Mouse (Mus musculus): ENCODE measurements around the gene Car9.
"Not testable (repeated sequence)": the region's sequence is repeated elsewhere in the genome, so short reads cannot be mapped to it uniquely, and the experiment has no call there.

The Car9 gene

DNA sequence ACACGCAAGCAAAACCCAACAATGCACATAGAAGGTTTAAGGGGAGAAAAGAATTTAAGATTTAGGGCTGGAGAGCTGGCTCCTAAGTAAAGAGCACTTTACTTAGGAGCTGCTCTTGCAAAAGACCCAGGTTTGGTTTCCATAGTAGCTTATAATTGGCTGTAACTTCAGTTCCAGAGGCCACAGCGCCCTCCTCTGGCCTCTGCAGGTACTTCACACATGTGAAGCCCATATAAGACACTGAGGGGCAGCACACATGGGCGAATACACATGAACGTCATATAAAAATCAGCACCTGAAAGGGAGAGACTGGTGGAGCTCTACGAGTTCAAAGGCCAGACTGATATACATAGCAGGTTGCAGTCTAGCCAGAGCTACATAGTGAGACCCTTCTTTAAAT is 21.1 kb downstream of the Car9 start:
- DNase-seq (ENCODE audit: low spot score in 2 of 2), result no peak

DNA sequence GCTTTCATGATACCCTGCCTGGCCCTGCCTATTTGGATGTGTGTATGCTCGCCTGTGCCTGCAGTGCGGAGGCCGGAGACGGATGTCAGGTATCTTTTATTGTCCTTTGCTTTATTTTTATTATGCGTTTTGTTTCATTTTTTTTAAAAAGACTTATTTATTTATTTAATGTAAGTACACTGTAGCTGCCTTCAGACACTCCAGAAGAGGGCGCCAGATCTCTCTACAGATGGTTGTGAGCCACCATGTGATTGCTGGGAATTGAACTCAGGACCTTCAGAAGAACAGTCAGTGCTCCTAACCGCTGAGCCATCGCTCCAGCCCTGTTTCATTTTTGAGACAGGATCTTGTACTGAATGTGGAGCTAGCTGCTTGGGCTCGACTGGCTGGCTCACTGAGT is 21.7 kb downstream of the Car9 start:
- DNase-seq (ENCODE audit: low spot score in 2 of 2), result no peak

DNA sequence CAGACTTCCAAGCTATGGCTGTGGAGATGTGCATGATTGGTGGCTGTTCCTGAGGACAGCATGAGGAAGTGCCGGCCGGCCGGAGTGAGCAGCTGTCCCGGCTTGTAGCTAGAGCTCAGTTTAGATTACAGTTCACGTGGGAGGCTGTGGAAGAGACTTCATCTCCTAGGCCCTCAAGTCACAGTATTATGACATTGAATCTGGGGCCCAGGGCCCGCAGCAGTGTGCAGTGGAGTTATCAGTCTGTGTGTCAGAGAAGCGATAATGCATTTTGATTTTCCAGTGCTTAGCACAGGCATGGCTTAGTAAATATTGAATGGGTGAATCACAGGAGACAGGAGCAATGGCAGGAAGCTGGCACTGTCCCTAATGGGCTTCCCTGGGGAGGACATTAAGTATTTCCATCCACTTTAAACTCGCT is 23.3 kb downstream of the Car9 start:
- no peak for DNase-seq (ENCODE audit: low spot score in 2 of 2)

DNA sequence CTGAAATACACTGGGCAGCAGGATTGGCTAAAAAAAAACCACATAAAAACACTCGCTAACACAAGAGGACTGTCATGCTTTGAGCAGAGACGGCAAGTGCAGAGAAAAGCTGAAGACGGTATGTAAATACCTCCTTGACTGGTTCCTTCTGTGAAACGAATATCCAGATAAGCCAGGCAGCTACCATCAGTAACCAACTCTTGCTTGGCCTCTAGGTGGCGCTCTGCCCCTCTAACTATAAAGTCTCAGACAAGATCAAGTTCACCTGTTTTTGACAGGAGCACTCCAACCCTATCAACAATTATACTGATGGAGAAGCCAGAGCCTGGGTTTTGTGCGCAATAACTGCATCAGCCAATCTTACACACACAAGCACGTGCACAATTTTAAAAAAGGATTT is 23.8 kb downstream of the Car9 start:
- peak; percentile 40 to 67 for DNase-seq (ENCODE audit: low spot score in 2 of 2)

DNA sequence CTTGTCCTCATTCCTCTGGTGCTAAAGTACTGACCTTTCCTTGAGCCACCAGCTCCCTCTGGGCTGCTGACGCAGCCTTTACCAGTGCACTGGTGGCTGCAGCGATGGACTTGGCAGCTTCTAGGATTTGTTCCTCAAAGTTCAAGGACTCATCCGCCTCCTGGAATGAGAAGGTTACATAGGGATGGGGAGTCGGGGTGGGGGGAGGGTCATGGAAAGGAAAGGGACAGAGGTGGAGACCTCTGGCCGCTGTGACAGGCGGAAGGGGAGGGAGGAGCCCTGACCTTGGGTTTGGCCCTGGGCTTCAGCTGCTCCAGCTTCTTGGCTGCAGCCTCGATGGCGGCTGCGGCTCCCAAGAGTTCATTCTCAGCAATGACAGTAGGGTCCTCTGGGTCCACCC is 26.5 kb downstream of the Car9 start:
- DNase-seq (ENCODE audit: low spot score in 2 of 2), result no peak

DNA sequence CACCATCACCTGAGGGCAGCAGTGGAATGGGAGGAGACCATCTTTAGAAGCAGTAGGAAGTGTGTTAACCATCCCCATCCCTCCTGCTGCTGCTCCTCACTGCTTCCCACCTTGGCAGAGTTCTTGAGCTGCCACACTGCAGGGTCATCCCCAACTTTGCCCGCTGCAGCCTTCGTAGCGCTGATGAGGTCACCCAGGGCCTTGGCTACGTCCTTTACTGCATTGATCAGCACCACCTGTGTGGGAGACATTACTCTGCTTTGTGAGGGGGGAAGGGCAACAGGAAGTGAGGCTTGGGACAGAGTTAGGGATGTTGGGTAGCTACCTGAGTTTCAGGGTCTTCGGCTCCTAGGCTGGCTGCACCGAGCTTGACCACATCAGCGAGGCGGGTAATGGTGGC is 28.9 kb downstream of the Car9 start:
- DNase-seq (ENCODE audit: low spot score in 2 of 2), result no peak

DNA sequence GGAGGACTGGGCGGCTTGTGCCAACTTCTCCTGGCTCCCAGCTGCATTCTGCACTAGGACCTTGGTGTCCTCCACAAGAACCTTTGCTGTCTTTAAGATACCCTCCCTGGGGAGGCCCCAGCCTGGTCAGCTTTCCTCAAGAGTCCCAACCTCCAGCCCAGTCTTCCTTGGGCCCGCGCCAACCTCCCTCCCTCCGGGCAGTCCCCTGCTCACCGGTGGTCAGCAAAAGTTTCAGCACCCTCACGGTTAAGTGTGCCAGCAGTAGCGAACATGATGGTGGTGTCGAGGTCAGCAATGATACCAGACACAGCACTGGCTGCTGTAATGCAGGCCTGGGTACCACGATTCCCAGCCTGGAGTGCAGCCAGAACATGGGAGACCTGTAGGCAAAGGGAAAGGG is 29.3 kb downstream of the Car9 start:
- no peak for DNase-seq (ENCODE audit: low spot score in 2 of 2)

DNA sequence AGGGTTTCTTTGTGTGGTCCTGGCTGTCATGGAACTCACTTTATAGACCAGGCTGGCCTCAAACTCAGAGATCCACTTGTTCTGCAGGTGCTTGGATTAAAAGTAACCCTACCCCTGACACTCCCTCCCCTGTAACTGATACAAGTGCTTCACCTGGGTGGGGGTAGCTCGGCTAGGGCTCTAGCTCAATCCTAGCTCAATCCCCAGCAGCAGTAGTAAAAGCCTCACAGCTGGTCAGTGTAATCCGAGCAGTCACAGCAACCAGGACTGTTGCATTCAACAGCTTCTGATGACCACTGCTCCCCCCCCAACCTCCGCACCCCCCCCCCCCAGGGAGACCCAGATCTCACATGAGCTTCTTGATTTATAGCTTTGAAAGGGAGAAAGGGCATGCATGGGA is 35.3 kb downstream of the Car9 start:
- DNase-seq (ENCODE audit: low spot score in 2 of 2), result no peak

DNA sequence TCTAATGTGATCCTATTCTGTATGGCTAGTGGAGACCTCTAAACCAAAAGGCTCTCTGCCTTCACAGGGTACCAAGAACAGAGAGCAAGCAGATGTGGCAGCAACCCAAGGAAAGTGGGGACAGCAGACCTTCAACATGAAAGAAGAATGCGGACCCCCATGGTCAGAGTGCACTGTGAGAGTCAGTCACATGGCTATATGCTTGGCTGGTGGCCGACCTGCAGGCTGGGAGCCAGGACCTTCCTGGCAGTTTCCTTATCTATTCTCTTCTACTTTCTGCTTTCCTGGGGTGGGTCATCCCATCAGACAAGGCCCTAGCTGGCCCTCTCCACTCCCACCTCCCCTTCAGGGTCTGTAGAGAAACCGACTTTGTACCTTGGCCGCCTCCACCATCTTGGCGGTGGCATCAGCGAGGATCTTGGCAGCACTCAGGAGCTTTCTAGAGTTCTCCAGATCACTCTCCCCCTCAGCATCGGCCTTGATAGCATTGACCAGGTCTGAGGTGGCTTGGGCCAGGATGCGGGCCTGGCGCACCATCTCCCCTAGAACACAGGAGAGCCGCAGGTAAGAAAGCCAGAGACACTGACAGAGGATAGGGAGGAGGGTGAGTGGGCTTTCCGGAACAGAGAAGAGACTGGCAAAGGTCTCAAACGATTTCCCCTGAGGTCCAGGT is 39.7 kb downstream of the Car9 start:
- no peak for DNase-seq (ENCODE audit: low spot score in 2 of 2)

DNA sequence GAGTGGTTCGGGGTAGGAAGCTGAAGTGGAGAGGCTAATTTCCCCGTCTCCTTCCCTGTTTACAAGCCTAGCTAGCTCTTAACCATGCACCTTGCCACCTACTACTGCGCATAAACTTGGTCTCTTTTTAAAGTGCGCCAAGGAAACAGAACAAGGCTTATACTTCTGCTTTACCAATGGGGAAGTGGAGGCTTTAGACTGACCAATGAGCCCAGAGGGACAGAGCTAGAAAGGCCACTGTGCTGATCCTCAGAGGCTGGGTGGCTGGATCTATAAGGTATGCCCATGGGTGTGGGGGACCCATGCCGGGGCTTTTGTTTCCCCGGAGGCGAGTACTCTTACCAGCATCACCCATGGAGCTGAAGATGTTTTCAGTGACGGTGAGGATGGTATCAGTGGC is 40.4 kb downstream of the Car9 start:
- DNase-seq (ENCODE audit: low spot score in 2 of 2), result no peak

DNA sequence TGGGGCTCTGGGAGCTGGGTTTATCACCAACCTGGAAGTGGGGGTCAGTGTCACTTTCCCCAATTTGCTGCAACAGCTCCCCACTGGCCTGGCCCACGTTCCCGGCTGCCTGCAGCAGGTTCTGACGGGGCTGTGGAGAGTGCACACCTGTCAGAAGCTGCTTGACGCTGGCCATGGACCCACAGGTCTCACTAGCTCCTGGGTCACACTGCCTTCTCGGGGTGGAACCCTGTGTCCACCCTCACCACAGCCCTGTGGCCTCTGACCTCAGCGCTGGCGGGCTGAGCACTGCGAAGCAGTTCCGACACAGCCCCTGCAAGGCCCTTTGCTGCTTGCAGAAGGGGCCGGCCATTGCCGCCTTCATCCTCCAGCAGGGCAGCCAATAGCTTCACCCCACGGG is 42.3 kb downstream of the Car9 start:
- no peak for DNase-seq (ENCODE audit: low spot score in 2 of 2)

DNA sequence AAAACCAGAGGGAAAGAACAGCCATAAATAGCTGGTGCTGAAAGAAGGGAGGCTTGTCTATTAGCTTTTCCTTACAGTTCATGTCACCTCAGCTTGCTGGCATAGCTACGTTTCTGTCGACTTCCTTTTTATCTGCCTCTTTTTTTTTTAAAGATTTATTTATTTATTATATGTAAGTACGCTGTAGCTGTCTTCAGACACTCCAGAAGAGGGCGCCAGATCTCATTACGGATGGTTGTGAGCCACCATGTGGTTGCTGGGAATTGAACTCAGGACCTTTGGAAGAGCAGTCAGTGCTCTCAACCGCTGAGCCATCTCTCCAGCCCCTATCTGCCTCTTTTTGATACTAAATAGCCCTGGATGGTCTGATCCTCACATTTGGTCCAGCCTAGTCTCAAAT is 45.1 kb downstream of the Car9 start:
- not testable (repeated sequence) for DNase-seq (ENCODE audit: low spot score in 2 of 2)

DNA sequence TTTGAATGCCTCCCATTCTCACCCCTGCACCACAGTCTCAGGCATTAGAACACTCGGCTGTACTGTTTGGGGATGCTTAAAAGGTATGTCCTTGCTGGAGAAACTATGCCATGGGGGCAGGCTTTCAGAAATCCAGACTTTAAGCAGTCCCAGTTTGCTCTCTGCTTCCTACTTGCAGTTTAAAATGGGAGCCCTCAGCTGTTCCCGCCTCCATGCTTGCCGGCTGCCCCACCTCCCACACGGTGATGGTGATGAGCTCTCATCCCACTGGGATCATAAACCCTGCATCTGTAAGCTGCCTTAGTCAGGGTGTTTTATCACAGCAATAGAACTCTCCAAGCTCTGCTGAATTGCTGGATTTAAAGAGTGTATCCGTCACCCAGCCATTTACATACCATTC is 45.7 kb downstream of the Car9 start:
- no peak for DNase-seq (ENCODE audit: low spot score in 2 of 2)

DNA sequence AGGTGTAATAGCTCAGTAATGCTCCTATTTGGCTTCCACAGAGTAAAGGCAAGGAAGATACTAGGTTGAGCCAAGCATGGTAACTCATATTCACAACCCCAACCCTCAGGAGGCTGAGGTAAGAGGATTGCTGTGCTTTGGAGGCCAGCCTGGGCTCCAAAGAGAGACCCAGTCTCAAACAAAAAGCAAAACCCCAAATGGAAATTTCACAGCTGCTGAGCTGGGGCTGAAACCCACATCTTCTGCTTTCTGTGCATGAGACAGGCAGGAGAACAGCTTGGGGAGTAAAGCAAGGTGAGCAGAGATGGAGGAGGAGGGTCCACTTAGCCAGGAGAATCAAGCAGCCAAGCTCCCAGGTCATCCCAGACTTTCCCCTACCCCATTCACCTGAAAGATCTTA is 47.1 kb downstream of the Car9 start:
- no peak for DNase-seq (ENCODE audit: low spot score in 2 of 2)

DNA sequence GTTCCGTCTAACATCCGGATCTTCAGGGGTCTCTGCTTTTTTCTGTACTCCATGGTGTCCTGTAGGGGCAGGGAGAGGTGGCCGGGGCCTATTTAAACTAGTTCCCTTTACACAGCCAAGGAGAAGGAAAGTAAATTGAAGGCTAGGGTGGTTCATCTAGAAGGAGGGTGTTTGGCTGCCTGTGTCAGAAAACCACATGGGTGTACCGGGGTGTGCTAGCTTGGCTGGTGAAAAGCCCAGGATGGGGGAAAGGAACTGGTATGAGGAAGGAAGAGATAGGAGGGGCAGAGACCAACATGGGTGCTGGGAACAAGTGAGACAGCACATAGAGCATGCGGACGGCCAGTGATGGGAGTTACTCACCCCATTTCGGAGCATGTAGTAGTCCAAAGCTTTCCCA is 49.2 kb downstream of the Car9 start:
- no peak for DNase-seq (ENCODE audit: low spot score in 2 of 2)

DNA sequence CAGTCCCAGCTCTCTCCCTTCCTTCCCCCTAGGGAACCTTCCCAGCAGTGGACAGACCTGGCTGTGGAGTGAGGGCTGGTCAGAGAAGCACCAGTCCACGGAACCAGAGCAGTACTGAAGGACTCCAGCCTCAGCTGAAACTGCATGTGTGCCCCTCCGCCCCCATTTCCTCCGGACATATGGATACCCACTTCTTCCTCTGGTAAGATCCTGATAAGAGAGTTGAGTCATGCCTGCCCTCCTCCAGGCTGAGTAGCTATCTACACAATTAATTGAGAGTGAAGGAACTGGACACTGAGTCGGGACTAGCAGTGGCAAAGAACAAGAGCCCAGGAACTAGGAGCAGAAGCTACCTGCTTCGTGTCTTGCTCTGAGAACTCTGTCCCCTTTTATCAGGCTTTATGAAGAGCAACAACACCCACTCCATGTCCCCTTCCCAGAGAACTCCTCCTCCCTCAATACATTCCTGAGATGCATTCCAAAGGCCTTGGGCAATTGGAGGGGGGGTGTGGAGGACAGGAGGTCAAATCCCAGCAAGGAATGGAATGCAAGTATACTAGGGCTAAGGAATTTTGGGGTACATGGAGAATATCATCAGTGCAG is 51.4 kb downstream of the Car9 start:
- DNase-seq (ENCODE audit: low spot score in 2 of 2), result no peak

DNA sequence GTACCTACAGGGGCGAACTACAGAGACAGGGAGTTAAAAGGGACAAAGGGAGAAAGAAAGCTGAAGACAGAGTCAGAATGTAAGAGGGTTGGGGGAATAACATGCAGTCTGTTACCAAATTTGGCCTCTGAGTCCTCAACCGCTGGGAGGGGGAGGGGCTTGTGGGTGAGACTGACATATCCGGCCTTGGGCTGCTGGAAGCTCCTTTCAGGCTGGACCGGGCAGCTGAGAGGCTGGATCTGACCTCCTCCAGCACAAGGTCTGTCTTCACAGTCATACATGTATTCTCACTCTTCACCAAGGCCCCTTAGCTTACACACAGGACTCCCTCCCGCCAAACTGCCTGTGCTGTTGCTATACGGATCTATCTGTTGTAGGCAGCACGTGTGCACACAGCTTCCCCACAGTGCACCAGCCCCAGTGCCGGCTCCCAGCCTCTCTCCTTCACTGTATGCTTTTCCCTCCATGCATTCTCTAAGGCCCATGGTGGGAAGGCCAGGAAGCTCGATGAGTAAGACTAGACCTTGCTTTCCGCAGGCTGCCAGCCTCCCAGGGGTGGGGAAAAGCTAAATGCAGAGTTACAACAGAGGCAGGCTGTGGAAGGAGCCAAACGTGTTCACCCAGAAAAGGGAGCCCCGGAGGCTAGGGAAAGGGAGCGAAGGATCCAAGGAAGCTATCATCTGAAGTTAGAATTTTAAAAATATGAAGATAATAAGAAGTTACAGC is 52.0 kb downstream of the Car9 start:
- peak; percentile 66 to 69 for DNase-seq (ENCODE audit: low spot score in 2 of 2)

DNA sequence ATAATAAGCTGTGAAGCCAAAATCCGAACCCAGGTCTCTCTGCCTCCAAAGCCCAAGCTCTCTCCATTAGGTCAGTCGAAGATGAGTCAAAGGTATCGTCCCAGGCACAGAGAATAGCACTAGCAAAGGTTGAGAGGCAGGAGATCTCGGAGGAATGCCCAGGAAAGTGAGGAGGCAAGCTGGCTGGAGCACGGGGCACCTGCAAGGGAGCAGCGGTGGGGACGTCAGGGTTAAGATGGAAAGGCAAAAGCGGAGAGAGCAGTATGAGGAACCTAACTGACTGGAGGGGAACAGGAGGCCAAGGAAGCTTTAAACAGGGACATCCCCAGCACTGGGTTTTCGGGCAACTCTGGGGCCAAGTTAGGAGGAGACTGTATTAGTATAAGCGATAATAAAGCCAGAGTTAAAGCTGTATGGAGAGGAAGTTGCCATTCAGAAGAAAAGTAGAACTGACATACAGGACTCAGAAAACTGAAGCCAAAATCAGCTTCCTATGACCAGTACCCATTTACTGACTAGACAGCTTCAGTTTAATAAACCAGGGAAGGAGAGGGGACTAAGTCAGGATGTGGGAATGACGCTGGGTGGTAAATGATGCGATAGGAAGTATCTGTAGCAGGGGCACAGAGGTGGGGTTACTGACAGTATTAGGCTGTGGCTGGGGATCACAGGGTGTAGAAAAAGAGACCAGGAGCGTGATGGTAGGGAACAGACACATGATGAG is 52.9 kb downstream of the Car9 start:
- DNase-seq (ENCODE audit: low spot score in 2 of 2), result no peak

DNA sequence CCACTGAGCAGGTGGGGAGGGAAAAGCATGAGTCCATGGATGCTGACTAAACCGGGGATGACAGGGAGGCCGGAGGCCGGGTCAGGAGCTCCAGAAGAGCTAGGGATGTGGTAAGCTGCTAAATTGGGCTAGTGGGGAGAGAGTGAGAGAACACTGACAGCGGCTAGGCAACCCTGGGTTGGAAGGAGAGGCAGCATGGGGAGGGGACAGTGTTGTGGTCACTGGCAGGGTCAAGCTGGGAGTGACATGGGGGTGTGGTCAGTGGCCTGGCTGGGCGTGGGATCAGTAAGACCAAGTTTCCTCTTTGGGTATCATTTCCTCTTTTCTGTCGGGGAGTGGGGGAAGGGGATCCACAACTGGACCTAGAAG is 53.5 kb downstream of the Car9 start:
- DNase-seq (ENCODE audit: low spot score in 2 of 2), result peak; percentile 70 to 81

DNA sequence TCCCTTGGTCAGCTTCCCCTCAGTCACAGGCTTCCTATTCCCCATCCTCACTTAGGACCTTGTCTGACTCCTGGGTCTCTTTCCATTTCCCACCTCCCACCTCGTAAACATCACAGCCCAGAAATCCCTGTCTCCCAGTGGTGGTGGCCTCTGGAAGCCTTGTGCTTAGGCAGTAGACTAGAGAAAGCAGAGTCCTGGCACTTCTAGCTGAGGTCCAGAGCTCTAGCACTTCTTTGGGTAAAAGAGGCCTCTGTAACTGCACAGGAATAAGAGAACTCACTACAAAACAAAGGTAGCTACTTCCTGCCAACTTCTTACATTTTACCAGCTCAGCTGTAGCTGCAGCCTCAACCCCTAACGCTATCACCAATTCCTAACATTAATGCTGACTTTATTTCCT is 54.2 kb downstream of the Car9 start:
- no peak for DNase-seq (ENCODE audit: low spot score in 2 of 2)

DNA sequence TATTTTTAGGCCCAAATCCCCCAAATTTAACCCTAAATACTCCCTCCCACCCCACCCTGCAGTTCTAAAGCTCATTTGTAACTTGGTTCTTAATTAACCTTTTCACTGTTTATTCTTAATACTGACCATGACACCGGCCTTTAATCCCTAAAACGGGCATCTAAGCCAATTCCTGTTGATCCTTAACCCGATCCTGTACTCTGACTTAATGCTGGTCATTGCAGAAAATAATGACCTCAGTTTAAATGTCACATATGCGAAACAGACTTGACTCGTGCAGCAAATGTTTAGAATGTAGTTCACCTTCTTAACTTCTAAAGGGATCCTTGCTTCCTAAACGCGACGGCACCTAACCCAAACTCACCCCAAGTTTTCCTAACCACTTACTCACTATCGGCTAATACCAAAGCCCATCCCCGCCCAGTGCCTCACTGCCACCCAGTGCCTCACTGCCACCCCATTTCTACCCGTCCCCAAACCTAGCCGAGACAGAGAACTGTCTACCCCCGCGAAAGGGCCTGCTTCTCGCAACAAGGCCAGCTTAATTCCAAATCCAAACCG is 54.8 kb downstream of the Car9 start:
- no peak for DNase-seq (ENCODE audit: low spot score in 2 of 2)

DNA sequence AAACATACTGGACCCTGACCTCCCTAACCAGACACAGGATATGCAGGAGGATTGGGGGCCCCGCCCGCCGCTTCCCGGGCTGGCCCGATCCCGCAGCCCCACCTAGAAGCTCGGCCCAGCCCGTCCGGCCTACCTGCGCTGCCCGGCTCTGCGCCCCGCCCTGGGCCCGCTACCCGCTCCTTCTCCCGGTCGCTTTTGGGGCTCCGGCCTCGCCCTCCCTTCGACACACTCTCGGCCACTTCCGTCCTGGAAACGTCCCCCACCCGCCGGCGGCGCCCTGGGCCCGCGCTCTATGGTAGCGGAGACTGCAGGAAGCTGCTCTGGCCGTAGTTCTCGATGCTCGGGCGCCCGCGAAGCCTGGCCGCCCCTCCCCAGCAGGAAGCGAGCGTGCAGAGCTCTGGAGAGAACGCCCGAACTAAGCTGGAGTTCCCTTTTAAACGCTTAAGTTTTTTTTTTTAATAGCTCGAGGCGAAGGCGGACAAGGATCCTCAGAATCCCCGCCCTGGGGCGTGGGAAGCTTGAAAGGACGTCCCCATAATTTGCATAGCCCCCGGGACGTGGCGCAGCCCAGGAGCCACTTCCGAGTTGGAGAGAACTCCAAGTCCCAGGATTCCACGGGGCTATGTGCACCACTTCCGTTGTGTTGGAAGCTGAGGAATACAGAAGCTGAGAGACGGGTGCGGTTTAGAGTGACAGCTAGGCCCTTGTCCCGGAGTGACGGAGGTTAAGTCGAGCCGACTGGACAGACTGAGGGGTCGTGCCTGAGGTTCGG is 55.4 kb downstream of the Car9 start, which contains the start of the genes Creb3 and Tln1:
Gene Creb3, plus strand, starts transcription at position 336 of the 772 bp plus-strand sequence.
Gene Tln1, minus strand, starts transcription at position 695 of the 772 bp plus-strand sequence.
- DNase-seq (ENCODE audit: low spot score in 2 of 2), result peak; percentile 96 to 98
